Mouse (Mus musculus): Measurements from ENCODE around the gene Usp21. TPM values are rescaled to one million over a fixed set of nuclear protein-coding genes. Genes with fewer than 3 reads are reported as not detected.

The Usp21 gene
- polyA plus RNA-seq, 1 experiment from 2014 or later: 110 TPM

DNA sequence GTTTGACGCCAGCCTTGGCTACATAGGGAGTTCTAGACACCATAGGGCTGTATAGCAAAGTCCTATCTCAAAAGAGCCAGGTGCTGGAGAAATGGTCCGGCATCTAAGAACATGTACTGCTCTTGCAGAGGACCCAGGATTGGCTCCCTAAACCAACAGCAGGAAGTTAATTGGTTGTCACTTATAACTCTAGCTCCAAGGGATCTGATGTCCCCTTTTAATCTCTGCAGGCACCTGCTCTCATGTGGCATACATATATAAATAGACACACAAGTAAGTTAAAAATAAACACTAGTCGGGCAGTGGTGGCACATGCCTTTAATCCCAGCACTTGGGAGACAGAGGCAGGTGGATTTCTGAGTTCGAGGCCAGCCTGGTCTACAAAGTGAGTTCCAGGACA is 52.0 kb downstream of the Usp21 start:
- no peak overlapping the region for H3K9ac ChIP-seq (ENCODE audit: low read length)
- H3K4me3 ChIP-seq (ENCODE audit: low read depth, low read length): no peak overlapping the region
- no peak overlapping the region for H3K4me2 ChIP-seq (ENCODE audit: low read depth, low read length, severe bottlenecking)
- H3K27me3 ChIP-seq (ENCODE audit: control insufficient read depth, insufficient read depth, low read length): no peaks in the 10 kb centered on the region
- 92% methylated on average over 4 of the region's 4 CpGs for WGBS
- no peak overlapping the region for H3K27ac ChIP-seq (ENCODE audit: low read depth, low read length)
- no peaks in the 10 kb centered on the region for H3K4me1 ChIP-seq (replicated peaks; ENCODE audit: control insufficient read depth, insufficient read depth, low read length)
- H3K36me3 ChIP-seq (ENCODE audit: control insufficient read depth, insufficient read depth, low read length): peaks cover 16% of the 10 kb centered on the region; the same call in 1 of the 2 replicates
- H3K9me3 ChIP-seq (ENCODE audit: control insufficient read depth, low read length): no peaks in the 10 kb centered on the region
- DNase-seq (ENCODE audit: low spot score): no peak
- ATAC-seq (replicated peaks; ENCODE audit: low FRiP score): no peak

DNA sequence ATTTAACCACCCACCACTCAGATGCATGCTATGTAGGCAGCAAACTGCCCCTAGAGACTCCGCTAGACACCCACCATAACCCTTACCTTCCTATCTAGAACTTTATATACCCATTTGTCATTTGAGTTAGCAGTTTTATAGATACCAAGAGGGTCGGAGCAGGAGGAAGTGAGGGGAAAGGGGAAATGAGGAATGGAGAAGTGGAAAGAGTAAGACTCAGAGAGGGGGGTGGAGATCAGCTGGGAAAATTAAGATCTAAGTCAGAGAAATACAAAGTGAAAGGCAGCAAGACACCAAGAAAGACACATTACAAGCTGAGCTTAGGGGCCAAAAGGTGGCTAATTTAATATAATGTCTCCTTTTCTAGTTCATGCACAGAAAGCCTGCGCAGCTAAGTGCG is 53.3 kb downstream of the Usp21 start:
- no peaks in the 10 kb centered on the region for H3K27me3 ChIP-seq (ENCODE audit: control insufficient read depth, insufficient read depth, low read length)
- H3K4me3 ChIP-seq (ENCODE audit: low read depth, low read length): no peak overlapping the region
- DNase-seq (ENCODE audit: low spot score) (no peak), ATAC-seq (replicated peaks; ENCODE audit: low FRiP score) (no peak)
- no peak overlapping the region for H3K9ac ChIP-seq (ENCODE audit: low read length)
- WGBS: 93% methylated on average over 4 of the region's 4 CpGs
- no peak overlapping the region for H3K27ac ChIP-seq (ENCODE audit: low read depth, low read length)
- H3K9me3 ChIP-seq (ENCODE audit: control insufficient read depth, low read length): no peaks in the 10 kb centered on the region
- peaks cover 16% of the 10 kb centered on the region; the same call in 1 of the 2 replicates for H3K36me3 ChIP-seq (ENCODE audit: control insufficient read depth, insufficient read depth, low read length)
- H3K4me2 ChIP-seq (ENCODE audit: low read depth, low read length, severe bottlenecking): no peak overlapping the region
- no peaks in the 10 kb centered on the region; the same call in 1 of the 2 replicates for H3K4me1 ChIP-seq (replicated peaks; ENCODE audit: control insufficient read depth, insufficient read depth, low read length)

DNA sequence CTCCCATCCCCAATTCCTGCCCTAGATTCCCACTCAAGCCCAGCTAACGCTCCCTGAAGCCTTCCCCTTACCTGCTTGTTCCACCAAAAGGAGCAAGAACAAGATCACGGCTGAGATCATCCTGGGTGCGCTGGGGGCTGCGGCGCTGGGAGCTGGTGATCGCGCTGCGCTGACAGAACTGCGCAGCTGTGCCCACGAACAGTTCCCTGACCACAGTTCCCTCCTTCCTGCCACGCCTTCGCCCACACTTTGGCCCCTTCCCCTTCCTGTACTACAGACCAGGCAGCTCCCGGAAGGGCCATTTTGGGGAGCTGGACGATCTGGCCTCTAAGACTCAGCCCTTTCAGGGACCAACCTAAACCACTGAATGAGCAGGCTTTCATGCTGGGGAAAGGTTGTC is 53.7 kb downstream of the Usp21 start, which contains the start of gene Fcer1g:
Gene Fcer1g (minus strand): TSS at position 240 of the 400 bp plus-strand sequence.
- H3K4me3 ChIP-seq (ENCODE audit: low read depth, low read length): no peak within 1 kb of the TSS
- ATAC-seq (replicated peaks; ENCODE audit: low FRiP score) (no peak), DNase-seq (ENCODE audit: low spot score) (no peak)
- H3K9ac ChIP-seq (ENCODE audit: low read length): no peak within 1 kb of the TSS
- H3K4me2 ChIP-seq (ENCODE audit: low read depth, low read length, severe bottlenecking): no peak within 1 kb of the TSS
- H3K4me1 ChIP-seq (replicated peaks; ENCODE audit: control insufficient read depth, insufficient read depth, low read length): no peaks in the 10 kb centered on the region; the same call in 1 of the 2 replicates
- WGBS: 93% methylated on average over 14 of the region's 14 CpGs
- H3K27ac ChIP-seq (ENCODE audit: low read depth, low read length): no peak within 1 kb of the TSS
- H3K36me3 ChIP-seq (ENCODE audit: control insufficient read depth, insufficient read depth, low read length): peaks cover 16% of the 10 kb centered on the region; the same call in 1 of the 2 replicates
- H3K9me3 ChIP-seq (ENCODE audit: control insufficient read depth, low read length): no peaks in the 10 kb centered on the region
- H3K27me3 ChIP-seq (ENCODE audit: control insufficient read depth, insufficient read depth, low read length): no peaks in the 10 kb centered on the region

DNA sequence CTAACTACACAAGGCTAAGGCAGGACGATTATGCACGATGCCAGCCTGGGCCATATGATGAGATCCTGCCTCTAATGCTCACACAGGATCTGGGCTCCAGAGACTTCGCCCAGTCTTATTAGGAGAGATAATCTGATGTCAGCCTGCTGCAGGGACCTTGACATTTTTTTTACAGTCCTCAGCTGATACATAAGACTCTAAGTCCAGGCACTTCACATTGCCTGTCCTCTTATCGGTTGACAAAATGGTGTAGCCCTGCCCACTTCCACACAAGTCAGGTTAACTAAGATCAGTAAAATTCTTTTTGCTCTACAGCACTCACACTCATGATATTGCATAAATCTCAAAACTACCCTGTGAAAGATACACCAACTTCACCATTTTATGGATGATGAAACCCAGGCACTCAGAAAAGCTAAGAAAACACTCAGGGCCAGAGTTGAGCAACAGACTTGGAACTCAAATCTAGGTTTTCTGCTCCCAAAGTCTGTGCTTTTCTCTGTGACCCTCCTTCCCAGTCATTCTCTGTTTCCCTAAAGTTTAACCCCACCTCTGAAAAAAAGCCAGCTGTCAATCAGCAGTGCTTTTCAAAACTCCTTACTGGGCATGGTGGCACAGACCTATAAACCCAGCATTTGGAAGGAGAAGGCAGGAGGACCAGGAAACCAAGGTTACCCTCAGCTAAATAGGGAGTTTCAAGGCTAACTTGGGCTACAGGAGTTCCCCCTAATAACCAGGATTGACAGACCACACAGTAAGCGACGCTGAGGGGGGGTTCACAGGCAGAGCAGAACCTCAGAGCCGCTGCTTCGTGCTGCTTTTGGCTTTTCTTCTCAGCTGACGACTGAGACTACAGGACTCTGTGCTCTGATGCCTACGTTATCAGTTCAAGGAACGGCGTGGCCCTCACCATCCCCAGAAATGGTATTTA is 54.7 kb downstream of the Usp21 start:
- no peaks in the 10 kb centered on the region; the same call in 1 of the 2 replicates for H3K4me1 ChIP-seq (replicated peaks; ENCODE audit: control insufficient read depth, insufficient read depth, low read length)
- no peak overlapping the region for H3K27ac ChIP-seq (ENCODE audit: low read depth, low read length)
- no peak for DNase-seq (ENCODE audit: low spot score)
- H3K27me3 ChIP-seq (ENCODE audit: control insufficient read depth, insufficient read depth, low read length): no peaks in the 10 kb centered on the region
- no peak for ATAC-seq (replicated peaks; ENCODE audit: low FRiP score)
- no peaks in the 10 kb centered on the region for H3K9me3 ChIP-seq (ENCODE audit: control insufficient read depth, low read length)
- peaks cover 16% of the 10 kb centered on the region; the same call in 1 of the 2 replicates for H3K36me3 ChIP-seq (ENCODE audit: control insufficient read depth, insufficient read depth, low read length)
- 85% methylated on average over 12 of the region's 12 CpGs for WGBS
- H3K4me2 ChIP-seq (ENCODE audit: low read depth, low read length, severe bottlenecking): no peak overlapping the region
- H3K9ac ChIP-seq (ENCODE audit: low read length): no peak overlapping the region
- no peak overlapping the region for H3K4me3 ChIP-seq (ENCODE audit: low read depth, low read length)

DNA sequence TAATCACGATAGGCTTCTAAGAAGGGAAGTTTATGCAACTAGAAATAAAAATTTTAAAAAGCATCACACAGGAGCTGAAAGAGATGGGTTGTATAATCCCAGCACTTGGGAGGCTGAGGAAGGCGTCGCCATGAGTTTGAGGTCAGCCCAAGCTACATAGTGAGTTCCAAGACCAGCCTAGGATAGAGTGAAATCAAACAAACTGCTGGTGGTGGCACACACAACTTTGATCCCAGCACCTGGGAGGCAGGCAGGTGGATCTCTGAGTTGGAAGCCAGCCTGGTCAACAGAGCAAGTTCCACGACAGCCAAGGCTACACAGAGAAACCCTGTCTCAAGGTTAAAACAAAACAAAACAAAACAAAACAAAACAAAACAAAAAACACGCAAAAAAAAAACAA is 55.4 kb downstream of the Usp21 start:
- Histone ChIP-seq H3K4me1 (replicated peaks; ENCODE audit: control insufficient read depth, insufficient read depth, low read length) (no peaks in the 10 kb centered on the region; the same call in 1 of the 2 replicates), H3K4me2 (ENCODE audit: low read depth, low read length, severe bottlenecking) (no peak overlapping the region), H3K9me3 (ENCODE audit: control insufficient read depth, low read length) (no peaks in the 10 kb centered on the region), H3K9ac (ENCODE audit: low read length) (no peak overlapping the region), H3K27ac (ENCODE audit: low read depth, low read length) (no peak overlapping the region), H3K4me3 (ENCODE audit: low read depth, low read length) (no peak overlapping the region), H3K36me3 (ENCODE audit: control insufficient read depth, insufficient read depth, low read length) (peaks cover 11% of the 10 kb centered on the region; the same call in 1 of the 2 replicates), H3K27me3 (ENCODE audit: control insufficient read depth, insufficient read depth, low read length) (no peaks in the 10 kb centered on the region)
- ATAC-seq (replicated peaks; ENCODE audit: low FRiP score): no peak
- 88% methylated on average over 5 of the region's 5 CpGs for WGBS
- no peak for DNase-seq (ENCODE audit: low spot score)

Other genes starting within 250 kb of the Usp21 start
- gene Fcgr3, start 223.1 kb downstream of the Usp21 start, polyA plus RNA-seq (2014; fragmentation: Nextera tagmentation; extraction: Ambion mirVana): 4.3 TPM in 2 replicates
- 1.5 and 2.9 TPM in 2 replicates for gene Cfap126, start 174.1 kb downstream of the Usp21 start, polyA plus RNA-seq (2014; fragmentation: Nextera tagmentation; extraction: Ambion mirVana)
- gene Sdhc, start 137.4 kb downstream of the Usp21 start, polyA plus RNA-seq (2014; fragmentation: Nextera tagmentation; extraction: Ambion mirVana): 272 and 277 TPM in 2 replicates
- gene Mpz, start 137.3 kb downstream of the Usp21 start, polyA plus RNA-seq (2014; fragmentation: Nextera tagmentation; extraction: Ambion mirVana): 0.13 TPM in 1 of 2 replicates, not detected in the other
- gene Pcp4l1, start 91.7 kb downstream of the Usp21 start, polyA plus RNA-seq (2014; fragmentation: Nextera tagmentation; extraction: Ambion mirVana): 7.3 and 8.2 TPM in 2 replicates
- 0.17 and 0.23 TPM in 2 replicates for gene Nr1i3, start 74.0 kb downstream of the Usp21 start, polyA plus RNA-seq (2014; fragmentation: Nextera tagmentation; extraction: Ambion mirVana)
- 31.6 and 39.2 TPM in 2 replicates for gene Tomm40l, start 65.5 kb downstream of the Usp21 start, polyA plus RNA-seq (2014; fragmentation: Nextera tagmentation; extraction: Ambion mirVana)
- 1.6 and 1.9 TPM in 2 replicates for gene Apoa2, start 62.9 kb downstream of the Usp21 start, polyA plus RNA-seq (2014; fragmentation: Nextera tagmentation; extraction: Ambion mirVana)
- 18.4 and 18.6 TPM in 2 replicates for gene Fcer1g, start 53.6 kb downstream of the Usp21 start, polyA plus RNA-seq (2014; fragmentation: Nextera tagmentation; extraction: Ambion mirVana)
- gene Adamts4, start 37.6 kb downstream of the Usp21 start, polyA plus RNA-seq (2014; fragmentation: Nextera tagmentation; extraction: Ambion mirVana): 6.6 and 7.1 TPM in 2 replicates
- 257 and 264 TPM in 2 replicates for gene Ndufs2, start 36.6 kb downstream of the Usp21 start, polyA plus RNA-seq (2014; fragmentation: Nextera tagmentation; extraction: Ambion mirVana)
- 72.3 and 75.5 TPM in 2 replicates for gene B4galt3, start 17.7 kb downstream of the Usp21 start, polyA plus RNA-seq (2014; fragmentation: Nextera tagmentation; extraction: Ambion mirVana)
- 66.3 and 67.6 TPM in 2 replicates for gene Ppox, start 6.8 kb downstream of the Usp21 start, polyA plus RNA-seq (2014; fragmentation: Nextera tagmentation; extraction: Ambion mirVana)
- gene Ufc1, start 7.0 kb upstream of the Usp21 start, polyA plus RNA-seq (2014; fragmentation: Nextera tagmentation; extraction: Ambion mirVana): 92.4 and 97.5 TPM in 2 replicates
- 46.5 and 46.7 TPM in 2 replicates for gene Dedd, start 41.2 kb upstream of the Usp21 start, polyA plus RNA-seq (2014; fragmentation: Nextera tagmentation; extraction: Ambion mirVana)
- gene Nit1, start 57.7 kb upstream of the Usp21 start, polyA plus RNA-seq (2014; fragmentation: Nextera tagmentation; extraction: Ambion mirVana): 31.7 and 35.6 TPM in 2 replicates
- gene Pfdn2, start 57.7 kb upstream of the Usp21 start, polyA plus RNA-seq (2014; fragmentation: Nextera tagmentation; extraction: Ambion mirVana): 58.4 and 65.7 TPM in 2 replicates
- 1.7 and 2.3 TPM in 2 replicates for gene Klhdc9, start 72.8 kb upstream of the Usp21 start, polyA plus RNA-seq (2014; fragmentation: Nextera tagmentation; extraction: Ambion mirVana)
- gene Nectin4, start 82.1 kb upstream of the Usp21 start, polyA plus RNA-seq (2014; fragmentation: Nextera tagmentation; extraction: Ambion mirVana): 0.90 and 1.2 TPM in 2 replicates
- gene Arhgap30, start 101.0 kb upstream of the Usp21 start, polyA plus RNA-seq (2014; fragmentation: Nextera tagmentation; extraction: Ambion mirVana): 0.49 and 0.53 TPM in 2 replicates
- 152 and 170 TPM in 2 replicates for gene Usf1, start 123.3 kb upstream of the Usp21 start, polyA plus RNA-seq (2014; fragmentation: Nextera tagmentation; extraction: Ambion mirVana)
- 4.1 and 5.6 TPM in 2 replicates for gene Tstd1, start 130.9 kb upstream of the Usp21 start, polyA plus RNA-seq (2014; fragmentation: Nextera tagmentation; extraction: Ambion mirVana)
- 12.8 and 13.4 TPM in 2 replicates for gene F11r, start 149.5 kb upstream of the Usp21 start, polyA plus RNA-seq (2014; fragmentation: Nextera tagmentation; extraction: Ambion mirVana)
- 12.5 and 13.5 TPM in 2 replicates for gene Alyref2, start 215.5 kb upstream of the Usp21 start, polyA plus RNA-seq (2014; fragmentation: Nextera tagmentation; extraction: Ambion mirVana)
- not detected in 2 replicates for gene Itln1, start 247.3 kb upstream of the Usp21 start, polyA plus RNA-seq (2014; fragmentation: Nextera tagmentation; extraction: Ambion mirVana)